Mouse (Mus musculus) CD4-positive, CD25-positive, alpha-beta regulatory T cell, adult 4 months (primary cell): ENCODE results near the gene Acacb. TPM values are rescaled to one million over a fixed set of nuclear protein-coding genes. Genes with fewer than 3 reads are reported as not detected.

Experiments
- polyA plus RNA-seq, 2 experiments: library from polyadenylated mRNA; unstranded; fragments of 100-300 nt; shearing (Covaris generic); gene quantifications; one replicate each; pipeline ENCODE4 v1.2.1; 2017

The Acacb gene
- polyA plus RNA-seq, 2 experiments from 2014 or later: 0.24 to 0.62 TPM

Other genes with a start within 250 kb of the Acacb start
- 10 to 100 TPM; 43.2 to 59.6 TPM for gene Coro1c, start 237.8 kb upstream of the Acacb start, polyA plus RNA-seq
- gene Ssh1, start 152.6 kb upstream of the Acacb start, polyA plus RNA-seq: 10 to 100 TPM; 13.0 to 14.6 TPM
- gene Dao, start 142.8 kb upstream of the Acacb start, polyA plus RNA-seq: 1 to 10 TPM in 1 of 2 experiments, under 1 TPM in 1; 0.56 to 1.4 TPM
- gene Usp30, start 81.1 kb upstream of the Acacb start, polyA plus RNA-seq: 1 to 10 TPM; 2.6 to 2.7 TPM
- gene Svop, start 55.0 kb upstream of the Acacb start, polyA plus RNA-seq: not detected
- 1 to 10 TPM; 3.8 to 6.6 TPM for gene Alkbh2, start 18.3 kb upstream of the Acacb start, polyA plus RNA-seq
- 1 to 10 TPM; 3.7 to 9.2 TPM for gene Ung, start 16.1 kb upstream of the Acacb start, polyA plus RNA-seq
- gene Foxn4, start 127.3 kb downstream of the Acacb start, polyA plus RNA-seq: not detected
- gene Myo1h, start 142.6 kb downstream of the Acacb start, polyA plus RNA-seq: 1 to 10 TPM; 4.3 to 5.7 TPM
- gene Kctd10, start 234.0 kb downstream of the Acacb start, polyA plus RNA-seq: 10 to 100 TPM; 56.6 to 82.2 TPM
- 10 to 100 TPM; 28.8 to 44.7 TPM for gene Ube3b, start 234.1 kb downstream of the Acacb start, polyA plus RNA-seq